Mouse (Mus musculus) adrenal gland, postnatal 36 days (tissue): ENCODE results near the gene Ivd. TPM values are rescaled to one million over a fixed set of nuclear protein-coding genes. Genes with fewer than 3 reads are reported as not detected.

ENCODE experiments used
- DNase-seq, 2 experiments: peaks; one replicate each; pipeline ENCODE4 v3.0.0; 2021; ENCODE audit warnings: mixed read lengths in 1 of 2
- total RNA-seq, 2 experiments: library from RNA; stranded (reverse); gene quantifications; 2 replicates each; pipeline ENCODE4 v1.2.3; 2021

The Ivd gene
- total RNA-seq, 2 experiments from 2014 or later = 171 to 443 TPM

DNA sequence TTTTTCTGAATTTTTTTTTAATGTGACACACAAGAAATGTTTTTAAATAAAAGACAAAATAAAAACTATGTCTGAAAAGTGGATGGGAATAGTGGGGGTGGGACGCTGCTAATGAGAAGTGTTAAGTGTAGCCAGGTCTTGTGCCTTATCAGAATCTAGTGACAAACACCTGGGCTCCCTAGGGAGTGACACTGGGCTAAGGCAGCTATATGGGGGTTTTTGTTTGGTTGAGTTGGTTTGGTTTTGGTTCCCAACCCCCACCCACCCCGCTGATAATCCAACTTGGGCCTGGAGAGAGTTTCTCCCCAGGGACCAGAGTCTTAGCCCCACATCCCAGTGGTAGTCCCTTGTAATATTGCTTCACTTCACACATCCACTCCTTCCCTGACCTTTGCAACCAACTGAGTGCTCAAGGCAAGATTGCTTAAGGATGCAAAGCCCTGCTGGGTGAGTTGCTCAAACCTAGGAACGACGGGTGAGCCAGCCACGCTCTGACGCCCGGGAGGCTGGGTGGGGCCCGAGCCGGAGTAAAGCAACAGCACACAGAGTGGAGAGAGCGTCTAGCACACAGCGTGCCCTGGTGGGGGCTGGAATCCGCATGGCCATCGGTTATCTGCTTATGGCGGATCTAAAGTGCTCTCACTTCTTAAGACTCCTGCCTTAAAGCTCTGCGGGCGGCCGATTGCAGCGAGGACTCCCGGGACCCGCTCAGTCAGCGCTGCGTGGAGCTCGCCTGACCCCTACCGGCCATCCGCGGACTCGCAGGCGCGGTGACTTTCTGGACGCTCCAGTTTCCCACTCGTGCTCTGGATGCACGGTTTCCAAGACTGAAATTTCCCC lies 21.3 kb downstream of the Ivd start:
- peak; percentile 92 for DNase-seq

DNA sequence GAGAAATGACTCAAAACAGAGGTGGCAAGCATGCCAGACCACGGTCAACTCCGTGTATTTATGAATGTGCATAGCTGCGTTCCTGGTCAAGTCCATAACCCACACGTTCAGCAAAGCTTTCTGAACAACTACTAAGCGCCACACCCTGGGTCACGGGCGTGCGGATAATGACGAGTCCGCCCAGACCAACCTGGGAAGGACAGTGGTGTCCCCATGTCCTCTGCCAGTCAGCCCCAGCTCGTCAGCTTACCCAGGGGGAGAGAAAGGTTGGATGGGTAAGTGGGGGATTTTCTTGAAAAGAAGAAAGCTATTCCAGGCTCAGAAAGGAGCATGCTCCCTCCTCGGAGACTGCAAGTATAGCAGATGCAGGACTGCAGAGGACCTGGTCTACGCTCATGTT lies 25.7 kb downstream of the Ivd start:
- DNase-seq = no peak

DNA sequence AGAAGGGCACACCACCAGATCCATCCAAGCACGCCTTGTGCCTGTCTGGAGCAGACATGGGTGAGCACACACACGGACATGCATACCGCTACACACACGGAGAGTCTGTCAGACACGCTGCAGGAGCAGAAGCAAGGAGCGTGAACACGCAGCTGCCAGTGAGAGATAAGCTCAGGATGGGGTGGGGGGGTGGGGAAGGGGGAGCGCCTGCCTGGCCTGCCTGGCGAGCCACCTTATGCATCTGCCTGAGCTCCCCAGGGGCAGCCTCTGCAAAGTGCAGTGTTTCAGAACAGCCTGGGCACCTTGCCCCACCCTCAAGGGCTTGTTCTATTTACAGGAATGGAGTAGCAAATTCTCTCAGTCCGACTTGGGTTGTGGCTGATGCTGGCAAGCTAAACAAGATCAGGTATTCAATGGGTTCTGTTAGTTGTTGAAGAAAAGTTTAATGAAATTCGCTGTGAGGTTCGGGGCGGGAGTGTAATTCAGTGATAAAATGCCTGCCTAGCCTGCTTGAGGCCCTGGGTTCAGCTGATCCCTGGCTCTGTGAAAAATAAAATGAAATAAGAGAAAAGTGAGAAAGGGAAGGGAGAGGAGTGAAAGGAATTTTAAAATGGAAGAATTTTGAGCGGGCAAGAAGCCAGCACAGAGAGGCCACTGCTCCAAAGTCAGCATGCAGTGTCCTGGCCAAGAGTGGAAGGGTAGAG lies 26.2 kb downstream of the Ivd start:
- no peak for DNase-seq

DNA sequence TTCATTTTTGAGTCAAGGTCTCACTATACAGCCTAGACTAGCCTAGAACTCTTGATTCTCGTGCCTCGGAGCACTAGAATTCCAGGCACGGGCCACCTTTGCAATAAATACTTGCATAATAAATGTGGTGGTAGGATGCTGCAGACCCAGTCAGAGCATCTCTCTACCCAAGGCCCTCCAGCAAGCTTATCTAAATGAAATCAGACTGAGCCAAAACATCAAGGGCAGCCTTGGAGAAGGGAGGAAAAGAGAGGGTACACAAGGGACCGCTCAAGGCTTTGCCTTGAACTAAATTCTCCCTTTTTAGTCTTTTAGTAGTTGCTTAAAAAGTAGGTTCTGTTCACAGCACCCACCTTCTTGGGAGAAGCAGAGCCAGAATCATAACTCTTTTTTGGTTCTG lies 29.4 kb downstream of the Ivd start:
- DNase-seq = peak in 1 of 2 experiments; percentile 53

DNA sequence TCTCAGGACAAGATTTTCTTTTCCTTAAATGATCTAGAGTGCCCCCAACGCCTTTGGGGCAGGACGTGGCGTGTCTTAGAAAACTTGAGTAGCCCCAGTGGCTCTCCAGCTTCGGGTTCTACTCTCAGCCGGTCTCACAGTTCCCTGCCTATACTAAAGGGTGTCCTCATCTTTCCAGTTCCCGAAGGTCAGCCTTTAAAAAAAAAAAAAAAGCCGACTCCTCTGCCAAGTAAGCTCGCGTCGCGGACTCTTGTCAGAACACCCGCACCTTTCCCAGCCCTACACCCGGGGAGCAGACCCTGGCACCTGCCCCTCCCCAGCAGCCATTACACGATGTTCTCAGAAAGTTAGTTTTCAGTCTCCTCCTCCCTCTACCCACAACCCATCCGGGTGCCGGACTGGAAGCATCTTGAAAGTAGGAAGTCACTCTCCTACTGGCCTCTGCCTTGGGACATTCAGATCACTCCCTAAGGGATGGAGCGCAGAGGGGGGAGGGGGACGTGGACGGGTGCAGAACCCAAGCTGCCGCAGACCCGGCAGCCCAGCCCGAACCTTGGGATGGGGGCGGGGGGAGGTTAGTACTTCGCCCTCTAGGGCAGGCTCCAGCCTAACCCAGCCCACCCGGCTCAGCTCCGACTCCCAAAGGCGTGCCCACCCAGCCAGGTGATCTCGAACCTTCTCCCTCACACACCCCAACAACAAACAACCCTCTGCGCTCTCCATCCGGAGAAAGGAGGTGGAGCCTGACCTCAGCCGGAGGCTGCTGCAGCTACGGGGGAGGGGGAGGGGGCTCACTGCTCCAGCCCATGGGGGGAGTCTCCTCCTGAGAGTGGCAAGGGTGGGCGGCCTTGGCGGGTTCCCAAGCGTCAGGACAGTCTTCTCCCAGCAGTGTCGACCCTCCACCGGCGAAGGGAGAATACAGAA lies 34.5 kb downstream of the Ivd start:
- peak; percentile 73 to 87 for DNase-seq

DNA sequence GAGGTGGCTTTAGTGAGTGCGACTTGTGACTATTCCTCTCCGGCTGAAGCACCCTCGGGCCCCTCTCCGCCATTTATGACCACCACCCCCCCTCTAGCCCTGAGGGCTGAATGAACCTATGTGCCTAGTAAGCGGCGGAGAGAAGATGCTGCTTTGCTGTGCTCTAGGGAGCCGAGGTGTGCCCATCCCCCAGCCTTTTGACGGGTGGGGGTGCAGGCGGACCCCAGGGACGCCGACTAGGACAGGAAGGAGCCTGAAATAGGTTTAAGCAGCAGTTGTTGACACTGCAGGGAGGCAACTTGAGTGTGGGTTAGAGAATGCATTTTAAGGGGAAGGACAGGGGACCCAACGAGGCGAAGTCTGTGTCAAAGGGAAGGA lies 35.1 kb downstream of the Ivd start:
- peak in 1 of 2 experiments; percentile 46 for DNase-seq

DNA sequence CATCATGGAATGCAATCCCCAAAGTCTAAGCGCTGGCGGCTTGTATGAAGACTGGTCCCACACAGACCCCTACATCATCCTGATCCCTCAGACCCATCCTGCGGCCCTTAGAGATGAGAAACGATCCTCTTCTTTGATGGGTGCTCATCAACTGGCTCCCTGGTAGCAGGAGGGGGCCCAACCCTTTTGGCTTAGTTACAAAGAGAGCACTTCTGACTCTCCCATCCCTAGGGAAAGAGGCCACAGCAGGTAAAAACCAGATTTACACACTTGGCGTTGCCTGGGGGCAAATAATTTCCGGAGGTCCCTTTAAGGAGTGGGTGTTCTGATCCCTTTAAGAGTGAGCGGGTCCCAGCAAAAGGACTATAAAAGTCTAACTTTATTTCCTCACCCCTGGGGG lies 35.6 kb downstream of the Ivd start:
- DNase-seq = no peak

DNA sequence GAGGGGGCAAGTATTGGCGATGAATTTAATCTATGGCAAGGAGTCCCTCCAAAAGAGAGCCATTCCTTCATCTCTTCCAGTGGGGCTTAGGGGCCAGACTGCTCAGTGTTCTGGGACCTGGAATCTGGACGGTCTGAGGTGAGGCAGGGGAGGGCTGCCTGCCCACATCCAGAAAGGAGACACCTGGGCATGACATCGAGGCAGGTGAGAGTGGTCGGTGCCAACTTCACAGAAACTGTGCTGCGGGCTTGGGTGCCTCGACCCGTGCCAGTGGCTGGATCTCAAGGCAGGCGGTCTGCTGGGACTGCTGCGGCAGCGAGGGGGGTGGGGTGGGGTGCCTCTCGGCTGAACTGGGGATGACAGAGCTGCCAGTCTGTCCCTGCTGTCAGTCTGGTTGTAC lies 36.1 kb downstream of the Ivd start:
- DNase-seq = peak in 1 of 2 experiments; percentile 41

DNA sequence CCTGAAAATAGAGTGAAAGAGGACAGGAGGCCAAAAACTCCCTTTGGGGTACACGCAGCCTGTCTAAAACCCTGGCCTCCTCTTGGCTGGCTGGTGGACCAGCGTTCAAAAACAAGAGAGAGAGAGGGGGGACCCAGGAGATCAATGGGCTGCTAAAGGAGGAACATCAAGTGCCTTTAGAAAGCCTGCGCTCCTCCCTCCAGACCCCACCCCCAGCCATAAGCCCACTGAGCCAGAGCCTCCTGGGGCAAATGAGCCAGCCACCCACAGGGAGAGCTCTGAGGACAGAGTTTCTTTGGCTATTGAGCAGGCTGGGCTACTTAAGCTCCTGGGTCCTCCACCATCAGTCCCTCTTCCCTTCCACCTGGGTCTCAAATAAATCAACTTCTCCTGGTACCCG lies 37.0 kb downstream of the Ivd start:
- no peak for DNase-seq

DNA sequence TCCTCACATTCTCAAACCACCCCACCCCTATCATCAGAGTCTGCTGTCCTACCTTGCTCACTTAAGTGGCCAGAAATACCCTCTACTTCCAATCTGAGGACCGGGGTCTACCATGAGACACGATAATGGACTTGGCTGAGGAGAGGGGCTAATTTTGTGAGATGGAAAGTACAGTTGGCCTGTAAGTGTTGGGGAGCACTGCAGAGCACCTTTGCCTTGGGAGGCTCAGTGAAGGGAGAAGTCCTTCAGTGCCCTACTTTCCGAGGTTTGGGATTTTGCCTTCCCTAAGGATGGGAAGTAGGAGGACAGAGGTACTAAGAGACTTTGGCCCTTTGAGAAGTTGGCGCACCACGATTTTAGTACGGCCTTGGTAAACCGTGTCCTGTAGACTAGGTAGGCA lies 37.6 kb downstream of the Ivd start:
- no peak for DNase-seq

DNA sequence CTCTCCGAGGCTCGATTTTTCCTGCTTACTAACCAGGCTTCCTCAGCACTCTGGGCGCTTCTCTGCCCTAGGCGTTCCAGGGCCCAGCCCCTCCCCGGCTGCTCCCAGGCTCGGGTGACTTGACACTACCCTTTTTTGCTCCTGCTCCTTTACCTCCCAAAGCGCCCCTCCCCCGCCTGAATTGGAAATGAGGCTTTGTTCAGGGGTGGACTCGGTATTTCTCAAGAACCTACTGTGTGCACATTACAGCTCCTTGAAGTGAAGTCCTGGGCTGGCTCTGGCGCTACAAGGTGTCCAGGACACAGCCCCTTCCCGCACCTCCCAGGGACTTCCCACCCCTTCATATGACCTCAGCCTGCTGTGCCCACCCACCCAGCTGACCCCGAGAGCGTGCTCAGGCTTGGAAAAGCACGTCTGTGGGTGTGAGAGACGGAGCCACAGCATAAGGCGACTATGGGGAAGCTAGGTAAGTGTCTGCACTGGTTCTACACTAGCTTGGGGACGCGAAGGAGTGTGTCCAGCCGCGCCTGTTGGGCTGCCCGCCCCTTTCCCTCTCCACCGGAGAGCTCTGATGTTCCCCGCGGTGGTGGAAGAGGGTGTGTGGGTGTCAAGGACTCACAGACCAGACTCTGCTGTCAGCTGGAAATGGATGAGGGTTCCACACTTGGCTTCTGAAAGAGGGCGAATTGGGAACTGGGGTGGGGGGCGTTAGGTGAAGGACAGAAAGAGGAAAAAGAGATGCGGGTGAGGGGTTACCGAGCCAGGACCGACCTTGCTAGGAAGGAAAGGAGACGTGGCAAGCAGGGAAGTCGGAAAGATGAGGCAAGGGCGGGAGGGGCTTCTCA lies 38.4 kb downstream of the Ivd start, which contains the start of gene Bahd1:
Gene Bahd1, plus strand, starts transcription at position 397 of the 845 bp plus-strand sequence.
- DNase-seq = peak; percentile 69 to 81

DNA sequence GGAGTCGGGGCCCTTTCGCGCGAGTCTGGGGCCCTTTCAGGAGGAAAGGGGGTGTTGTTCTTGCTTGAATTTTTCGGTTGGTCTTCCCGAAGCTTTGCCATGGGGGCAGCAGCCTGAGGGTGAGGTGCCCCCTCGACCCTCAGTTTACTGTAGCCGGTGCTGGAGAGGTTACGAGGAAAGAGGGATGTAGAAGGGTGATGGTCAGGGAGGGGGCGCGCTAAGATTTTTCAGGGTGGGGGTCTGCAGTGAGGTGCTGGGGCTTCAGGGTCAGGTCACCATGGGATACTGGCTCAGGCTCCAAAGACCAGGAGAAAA lies 39.0 kb downstream of the Ivd start:
- no peak for DNase-seq

DNA sequence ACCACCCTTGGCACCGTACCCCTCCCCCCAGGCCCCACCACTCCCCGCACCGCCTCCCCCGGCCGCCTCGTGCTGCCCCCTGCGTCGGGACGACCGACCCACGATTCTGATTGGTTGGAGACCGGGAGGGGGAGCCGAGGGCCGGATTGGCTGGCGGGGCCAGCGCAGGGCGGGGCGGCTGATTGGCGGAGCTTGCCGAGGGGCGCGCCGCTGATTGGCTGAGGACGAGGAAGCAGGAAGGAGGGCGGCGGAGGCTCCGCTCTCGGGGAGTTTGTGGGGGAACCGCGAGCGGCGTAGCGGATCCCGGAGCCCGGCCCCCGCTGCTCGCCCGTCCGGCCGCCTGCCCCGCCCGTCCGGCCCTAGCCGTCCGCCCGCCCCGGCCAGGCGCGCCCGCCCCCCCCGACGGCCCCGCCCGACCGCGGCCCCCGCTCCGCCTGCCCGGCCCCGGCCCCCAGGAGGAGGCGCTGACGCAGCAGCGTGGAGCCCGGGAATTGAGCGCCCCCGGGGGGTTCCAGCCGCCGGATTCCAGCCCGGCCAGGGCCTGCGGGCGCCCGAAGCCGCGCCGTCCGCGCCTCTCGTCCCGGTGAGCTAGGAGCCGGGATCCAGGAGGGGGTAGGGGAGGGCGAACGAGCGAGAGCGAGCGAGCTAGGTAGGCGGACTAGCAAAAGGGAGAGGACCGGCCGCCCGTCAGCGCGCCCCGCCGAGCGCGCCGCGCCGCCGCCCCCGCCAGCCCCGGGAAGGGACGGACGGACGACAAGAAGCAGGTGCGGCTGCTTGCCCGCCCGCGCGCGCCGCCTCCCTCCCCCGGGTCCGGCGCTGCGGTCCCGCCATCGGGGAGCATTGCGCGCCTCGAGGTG lies 39.6 kb downstream of the Ivd start:
- peak; percentile 99 for DNase-seq

DNA sequence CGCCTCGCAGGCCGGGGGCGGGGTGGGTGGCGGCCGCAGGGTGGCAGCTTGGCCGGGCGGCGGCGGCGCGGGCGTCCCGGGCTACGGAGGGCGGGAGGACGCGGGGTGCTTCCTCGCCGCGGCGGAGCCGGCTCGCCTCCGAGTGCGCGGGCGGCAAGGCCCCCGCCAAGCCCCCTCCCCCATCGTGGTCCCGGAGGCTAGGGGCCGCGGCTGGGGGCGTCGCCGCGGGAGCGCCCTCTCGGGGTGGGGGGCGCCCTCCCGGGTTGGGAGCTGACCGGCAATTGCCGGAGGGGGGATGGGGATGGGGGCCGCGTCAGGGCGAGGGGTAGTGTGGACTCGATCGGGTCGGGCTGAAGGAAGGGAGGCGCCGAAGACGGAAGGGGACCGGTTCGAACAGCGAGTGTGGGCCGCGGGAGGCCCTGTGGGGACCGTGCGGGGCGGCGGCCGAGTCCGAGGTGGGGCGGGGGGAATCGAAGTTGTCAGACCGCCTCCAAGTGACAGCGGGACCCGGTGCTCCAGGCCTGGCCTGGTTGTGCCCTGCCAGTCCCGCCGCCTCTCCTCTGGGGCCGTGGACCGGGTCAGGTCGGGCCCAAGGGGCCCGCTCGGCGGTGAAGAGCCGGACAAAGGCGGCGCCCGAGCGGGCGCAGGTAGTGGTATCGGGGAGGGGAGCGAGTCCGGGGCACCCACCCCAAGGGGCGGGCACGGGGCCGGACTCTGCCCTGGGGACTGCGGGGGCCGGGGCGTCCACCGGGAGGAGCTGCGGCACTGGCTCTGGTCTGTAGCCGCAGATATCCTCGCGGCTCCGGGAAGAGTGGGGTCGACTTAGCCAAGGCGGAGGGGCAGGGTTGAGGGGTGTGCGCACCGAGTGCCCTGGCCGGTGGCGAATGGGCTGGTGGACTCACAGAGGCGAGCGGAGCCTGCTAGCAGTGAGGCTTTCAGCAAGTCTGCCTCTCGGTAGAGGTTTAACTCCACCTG lies 40.6 kb downstream of the Ivd start:
- peak; percentile 82 to 85 for DNase-seq

DNA sequence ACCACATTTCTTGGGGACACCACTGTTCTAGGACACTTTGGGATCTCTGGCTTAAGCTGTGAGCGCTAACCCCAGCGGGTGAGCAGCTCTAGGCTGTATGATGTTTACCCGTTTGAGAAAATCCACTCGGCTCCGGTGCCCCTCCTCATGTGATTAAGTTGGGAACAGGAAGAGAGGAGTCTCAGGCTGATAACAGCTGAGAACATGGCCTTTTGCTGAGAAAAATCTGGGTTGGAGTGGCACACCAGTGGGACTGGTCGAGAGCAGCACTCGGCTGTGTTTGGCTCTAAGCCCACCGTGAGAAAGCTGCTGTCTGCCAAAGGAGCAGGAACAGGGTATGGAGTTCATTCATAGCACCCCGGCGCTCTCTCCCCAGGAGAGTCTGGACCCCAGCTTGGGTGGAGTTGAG lies 41.6 kb downstream of the Ivd start:
- peak; percentile 44 to 45 for DNase-seq

DNA sequence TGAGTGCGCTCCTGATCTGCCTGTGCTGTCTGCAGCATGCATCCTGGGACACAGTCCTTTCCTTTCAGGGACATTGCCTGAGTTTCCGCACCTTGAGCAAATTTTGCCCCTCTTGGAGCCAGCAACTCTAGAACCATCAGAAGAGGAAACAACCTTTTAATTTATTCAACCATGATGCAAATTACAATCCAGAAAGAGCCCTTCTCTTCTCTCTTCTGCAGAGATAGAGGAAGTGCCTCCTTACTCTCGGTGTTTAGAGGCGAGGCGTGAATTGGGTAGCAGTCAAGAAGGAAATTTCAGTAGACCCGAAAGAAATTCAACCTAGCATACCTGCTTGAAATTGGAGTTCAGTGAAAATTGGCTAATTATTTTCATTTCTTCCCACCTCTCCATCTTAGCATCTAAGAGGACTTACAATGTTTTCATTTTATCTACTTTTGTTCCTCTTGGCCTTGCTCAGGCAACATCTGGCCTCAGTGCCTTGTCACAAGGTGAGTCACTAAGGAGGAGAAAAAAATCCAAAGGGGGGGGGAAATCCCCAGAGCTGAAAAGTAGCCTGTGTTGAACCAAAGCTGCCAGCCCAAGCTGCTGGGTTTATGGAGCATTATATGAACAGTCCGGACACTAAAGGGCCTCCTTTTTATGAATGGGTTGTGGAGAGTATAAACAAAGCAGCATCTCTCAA lies 43.8 kb downstream of the Ivd start:
- no peak for DNase-seq

DNA sequence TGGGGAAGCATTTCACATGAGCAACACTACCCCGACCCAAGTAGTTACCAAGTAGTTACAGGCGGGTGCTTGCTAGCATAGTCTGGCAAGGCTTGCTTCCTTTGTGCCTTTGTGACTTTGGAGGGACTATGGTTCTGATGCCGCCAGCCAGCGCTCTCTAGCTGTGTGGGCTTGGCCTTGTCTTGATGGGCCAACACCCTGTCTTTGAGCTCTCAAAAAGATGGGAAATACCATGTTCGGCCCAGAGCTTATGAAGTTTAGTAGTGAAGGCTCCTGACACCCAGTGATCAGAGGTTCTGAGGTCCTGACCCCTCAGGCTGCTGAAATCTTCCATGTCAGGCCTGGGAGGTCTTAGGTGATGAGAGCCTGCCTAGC lies 44.4 kb downstream of the Ivd start:
- no peak for DNase-seq

DNA sequence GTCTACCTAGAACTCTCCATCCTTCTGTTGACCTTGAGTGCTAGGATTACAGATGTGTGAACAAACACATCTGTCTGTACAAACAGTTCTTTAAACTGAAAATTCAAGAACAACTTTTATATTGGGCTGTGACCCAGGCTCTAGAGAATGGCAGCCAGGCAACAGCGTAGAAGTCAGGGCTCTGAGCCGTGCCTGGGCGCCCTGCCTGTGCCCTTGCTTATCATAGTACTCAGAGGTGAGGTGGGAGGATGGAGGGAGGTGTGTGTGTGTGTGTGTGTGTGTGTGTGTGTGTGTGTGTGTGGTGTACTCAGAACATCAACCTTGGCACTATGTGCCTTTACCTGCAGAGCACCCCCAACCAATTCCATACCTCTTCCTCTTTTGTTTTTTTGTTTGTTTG lies 46.0 kb downstream of the Ivd start:
- DNase-seq = no peak

DNA sequence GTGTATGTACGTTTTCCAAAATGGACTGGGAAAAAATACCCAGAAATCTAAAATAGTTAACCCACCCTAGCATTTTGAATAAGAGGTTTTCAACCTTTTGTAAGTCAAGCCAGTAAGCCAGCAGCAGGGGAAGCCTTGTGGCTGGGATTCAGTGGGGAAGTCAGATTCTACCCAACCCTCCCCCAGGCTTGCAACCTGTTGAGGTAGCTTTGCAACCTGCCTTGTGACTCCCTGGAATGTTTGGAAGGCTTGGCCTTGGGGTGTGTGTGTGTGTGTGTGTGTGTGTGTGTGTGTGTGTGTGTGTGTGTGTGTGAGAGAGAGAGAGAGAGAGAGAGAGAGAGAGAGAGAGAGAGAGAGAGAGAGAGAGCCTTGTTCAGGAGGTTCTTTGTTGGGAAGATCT lies 47.4 kb downstream of the Ivd start:
- no peak for DNase-seq
